Mouse (Mus musculus): ENCODE measurements around the gene Nsun4.
A peak's percentile ranks its signal among the peaks of the same experiment; 100 is the strongest.

DNA sequence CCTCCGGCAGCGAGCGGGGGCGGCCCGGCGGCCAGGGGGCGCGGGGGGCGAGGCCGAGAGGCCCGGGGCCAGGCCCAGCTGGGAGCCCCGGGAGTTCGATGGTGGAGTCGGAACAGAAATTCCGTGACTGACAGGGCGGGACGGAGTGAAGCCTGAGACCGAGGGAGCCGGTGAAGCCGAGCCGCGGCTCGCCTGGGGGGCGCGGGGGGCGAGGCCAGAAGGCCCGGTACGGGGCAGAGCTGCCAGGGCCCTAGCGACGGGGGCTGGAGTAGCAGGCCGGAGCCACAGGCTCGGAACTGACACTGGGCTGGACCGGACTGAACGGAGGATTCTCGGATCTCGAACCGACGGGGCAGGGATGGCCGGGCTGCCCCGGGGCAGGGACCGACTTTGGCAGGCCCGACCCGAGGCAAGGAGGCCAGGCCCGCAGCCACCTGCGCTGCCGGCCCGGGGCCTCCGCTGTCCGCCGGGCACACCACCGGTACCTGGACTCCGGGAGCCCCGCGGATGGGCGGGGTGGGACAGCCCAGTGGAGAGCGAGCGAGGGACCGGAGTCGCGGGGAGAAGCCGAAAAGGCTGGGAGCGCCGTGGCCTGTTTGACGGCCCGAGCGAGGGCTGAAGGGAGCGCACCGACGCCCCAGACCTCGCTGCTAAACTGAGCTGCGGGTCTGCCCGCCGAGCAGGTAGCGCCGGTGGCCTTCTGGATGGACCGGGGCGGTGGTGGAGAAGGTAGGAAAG lies 22.1 kb upstream of the Nsun4 start:
- TF ChIP-seq CTCF (IDR thresholded peaks at IDR 0.05; ENCODE audit: low read depth, low read length): peak; percentile 50; the same call in 1 of the 2 replicates
- no peak for TF ChIP-seq POLR2A (IDR thresholded peaks at IDR 0.05; ENCODE audit: extremely low read depth, insufficient read depth, low read length)

All from liver, adult 2 months (tissue).